Mouse (Mus musculus): ENCODE results near the gene Spon1. TPM values are rescaled to one million over a fixed set of nuclear protein-coding genes. Genes with fewer than 3 reads are reported as not detected.
A peak's percentile ranks its signal among the peaks of the same experiment; 100 is the strongest.

Spon1 gene
- total RNA-seq, 2 experiments from 2014 or later: 68.1 to 68.6 TPM

DNA sequence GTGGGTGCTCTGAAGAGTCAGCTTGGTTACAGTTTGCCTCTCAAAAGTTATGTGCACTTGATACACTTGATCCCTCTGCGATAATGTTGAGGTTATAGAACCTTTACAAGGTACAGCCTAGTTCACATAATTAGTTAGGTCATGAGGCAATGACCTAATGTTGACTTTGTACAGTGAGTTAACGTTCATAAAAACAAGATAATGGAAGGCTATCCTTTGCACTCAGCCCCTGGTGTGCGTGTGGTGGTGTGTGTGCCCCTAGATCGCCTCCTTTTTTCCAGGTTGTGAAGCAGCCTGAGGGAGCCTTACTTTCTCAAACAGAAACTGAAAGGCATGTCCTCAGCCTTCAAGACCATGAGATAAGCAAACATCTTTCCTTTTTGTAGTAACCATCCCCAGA, 31.3 kb downstream of the Spon1 start:
- Histone ChIP-seq H3K27ac (no peak overlapping the region), H3K4me3 (no peak overlapping the region)
- TF ChIP-seq CTCF (conservative IDR thresholded peaks at IDR 0.05): no peak
- no peak for DNase-seq (ENCODE audit: low spot score in 2 of 2)

DNA sequence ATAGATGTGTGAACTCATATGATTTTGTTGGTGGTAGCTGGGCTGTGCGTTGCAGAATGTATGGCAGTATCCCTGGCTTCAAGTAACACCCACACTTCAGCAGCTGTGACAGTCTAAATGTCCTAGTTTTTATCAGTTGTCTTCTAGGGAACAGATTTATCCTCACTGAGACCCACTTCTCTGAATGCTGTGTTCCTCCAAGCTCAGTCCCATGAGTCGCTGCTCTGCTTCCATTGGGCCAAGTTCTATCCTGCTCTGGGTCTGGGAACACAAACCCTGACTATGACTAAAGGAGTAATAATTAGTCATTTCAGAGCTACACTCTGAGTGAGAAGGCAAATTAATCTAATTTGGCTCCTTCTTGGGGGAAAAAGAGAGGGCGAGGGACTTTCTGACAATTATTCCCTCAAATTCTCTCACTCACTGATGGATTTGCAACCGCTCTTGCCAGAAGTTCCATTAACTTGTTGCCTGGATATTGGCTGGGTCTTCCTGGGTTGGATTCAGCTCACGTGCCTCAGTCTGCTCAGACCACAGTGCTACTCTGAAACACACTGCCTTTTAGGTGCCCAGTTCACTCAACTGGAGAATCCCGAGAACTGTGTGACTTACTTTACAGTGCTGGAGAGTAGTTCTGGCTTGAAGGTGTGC, 32.9 kb downstream of the Spon1 start:
- peak in 1 of 2 experiments; percentile 58 for DNase-seq (ENCODE audit: low spot score in 2 of 2)
- TF ChIP-seq CTCF (conservative IDR thresholded peaks at IDR 0.05): no peak
- H3K4me3 ChIP-seq: no peak overlapping the region
- H3K27ac ChIP-seq: peak overlapping the region; percentile 8; the same call in 1 of the 2 replicates

DNA sequence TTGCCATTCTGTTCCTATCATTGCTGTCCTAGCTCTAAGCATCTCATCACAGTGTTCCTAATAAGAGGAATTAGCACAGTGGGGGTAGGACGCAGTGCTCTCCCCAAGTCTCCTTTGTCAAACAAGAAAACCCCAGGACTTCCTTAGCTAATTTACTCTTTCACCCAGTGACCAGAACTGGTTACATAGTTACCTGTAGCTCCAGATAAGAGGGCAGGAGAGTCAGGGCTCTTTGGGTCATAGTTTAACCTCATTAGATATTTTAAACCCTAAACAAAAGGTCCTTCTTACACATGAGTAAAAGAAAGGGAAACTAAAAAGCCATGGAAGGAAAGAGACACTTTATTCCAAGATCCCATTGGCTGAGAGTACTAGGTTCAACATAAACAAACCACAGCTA, 44.0 kb downstream of the Spon1 start:
- no peak for DNase-seq (ENCODE audit: low spot score in 2 of 2)
- TF ChIP-seq CTCF (conservative IDR thresholded peaks at IDR 0.05): no peak
- Histone ChIP-seq H3K4me3 (no peak overlapping the region), H3K27ac (no peak overlapping the region)

DNA sequence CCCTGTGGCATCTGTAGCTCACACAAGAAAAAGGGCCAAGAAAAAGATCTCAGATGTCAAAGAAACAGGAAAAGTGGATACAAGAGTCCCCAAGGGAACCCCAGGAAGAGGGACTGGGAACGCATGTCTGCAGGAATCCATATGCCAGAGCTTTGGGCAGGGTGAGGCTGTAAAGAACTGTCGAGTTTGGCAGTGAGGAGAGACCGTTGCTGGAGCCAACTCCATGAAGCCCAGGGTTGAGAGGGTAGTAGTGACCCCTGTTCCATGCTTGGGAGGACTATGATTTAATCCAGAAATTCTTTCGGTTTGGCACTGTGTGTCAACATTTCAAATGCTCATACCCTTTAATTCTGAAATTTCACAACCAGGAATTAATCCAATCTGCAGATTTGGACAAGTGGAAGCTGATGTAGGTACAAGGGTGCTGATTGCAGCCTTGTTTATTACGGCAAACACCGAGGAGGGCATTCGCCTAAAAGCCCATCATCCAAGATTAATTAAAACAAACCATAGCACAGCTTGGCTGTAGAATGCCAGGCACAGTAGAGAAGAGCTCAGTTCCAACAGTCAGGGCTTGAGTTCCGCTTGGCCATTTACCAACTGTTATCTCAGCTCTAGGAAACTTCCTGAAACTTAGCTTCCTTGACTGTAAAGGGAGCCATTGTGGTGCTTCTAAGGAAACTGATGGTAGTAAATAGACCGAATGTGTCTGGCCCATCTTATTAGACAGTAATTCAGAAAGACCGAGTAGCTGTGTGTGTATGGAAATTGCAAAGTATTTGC, 45.8 kb downstream of the Spon1 start:
- Histone ChIP-seq H3K4me3 (no peak overlapping the region), H3K27ac (no peak overlapping the region)
- no peak for DNase-seq (ENCODE audit: low spot score in 2 of 2)
- no peak for TF ChIP-seq CTCF (conservative IDR thresholded peaks at IDR 0.05)

DNA sequence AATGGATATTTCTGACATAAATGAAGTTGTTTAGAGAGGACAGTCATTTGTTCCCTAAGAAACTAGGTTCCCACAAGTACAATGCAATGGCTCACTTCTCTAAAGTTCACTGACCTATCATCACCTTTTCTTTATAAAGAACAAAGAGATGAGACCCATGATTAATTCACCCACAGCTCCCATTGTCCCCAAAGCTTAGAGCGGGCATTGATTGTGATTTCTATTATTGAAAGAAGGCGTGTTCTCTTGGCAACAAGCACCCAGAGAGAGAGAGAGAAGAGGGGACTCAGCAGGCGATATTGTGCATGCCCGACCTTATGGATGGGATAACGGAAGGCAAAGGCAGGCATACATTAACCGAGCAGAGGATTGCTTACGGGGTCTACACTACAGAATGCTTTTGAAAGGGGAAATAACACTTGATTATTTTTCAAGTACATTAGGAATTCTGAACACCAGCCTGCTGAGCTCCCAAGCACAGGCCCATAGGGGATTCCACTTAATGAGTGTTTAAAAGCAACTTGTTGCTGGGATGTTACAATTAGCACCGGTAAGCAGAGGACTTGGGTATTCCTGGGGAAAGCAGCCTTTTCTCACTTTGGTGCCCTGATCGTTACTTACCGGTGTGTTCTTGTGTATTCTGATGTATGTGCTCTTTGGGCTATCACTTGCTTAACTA, 48.4 kb downstream of the Spon1 start:
- no peak overlapping the region for H3K4me3 ChIP-seq
- TF ChIP-seq CTCF (conservative IDR thresholded peaks at IDR 0.05): no peak

GRCm38 (mm10) chr7:113815726-113816125, 49.9 kb downstream of the Spon1 start:
- TF ChIP-seq CTCF (conservative IDR thresholded peaks at IDR 0.05): no peak
- no peak overlapping the region for H3K4me3 ChIP-seq
- H3K27ac ChIP-seq: no peak overlapping the region
- DNase-seq (ENCODE audit: low spot score in 2 of 2): no peak

More for the DNA sequence above, 48.4 kb downstream of the Spon1 start:
- H3K27ac ChIP-seq: no peak overlapping the region
- DNase-seq (ENCODE audit: low spot score in 2 of 2): no peak

- H3K27ac ChIP-seq: no peak overlapping the region
- no peak for TF ChIP-seq CTCF (conservative IDR thresholded peaks at IDR 0.05)
- no peak for DNase-seq (ENCODE audit: low spot score in 2 of 2)
These were observed 51.1 kb downstream of the Spon1 start for GRCm38 (mm10) chr7:113816827-113817334.

DNA sequence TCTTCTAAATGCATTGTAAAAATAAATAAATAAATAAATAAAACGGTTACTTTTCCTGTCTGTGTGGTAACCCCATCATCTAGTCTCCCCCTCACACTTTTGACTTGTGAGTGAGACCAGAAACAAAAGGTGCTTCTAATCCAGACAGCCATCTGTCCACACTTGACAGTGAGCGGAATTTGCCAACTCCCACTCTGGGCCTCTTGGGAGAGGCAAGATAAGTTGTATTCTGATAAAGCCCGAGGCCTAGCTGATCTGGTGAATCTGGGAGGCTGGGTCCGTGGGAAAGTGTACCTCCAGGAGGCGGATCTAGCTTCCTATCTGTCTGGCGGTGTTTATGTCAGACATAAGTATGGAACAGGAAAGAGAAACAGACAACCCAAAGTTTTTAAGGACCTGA, 52.3 kb downstream of the Spon1 start:
- no peak overlapping the region for H3K27ac ChIP-seq
- H3K4me3 ChIP-seq: no peak overlapping the region
- TF ChIP-seq CTCF (conservative IDR thresholded peaks at IDR 0.05): no peak
- no peak for DNase-seq (ENCODE audit: low spot score in 2 of 2)

More at GRCm38 (mm10) chr7:113816827-113817334, 51.1 kb downstream of the Spon1 start:
- H3K4me3 ChIP-seq: no peak overlapping the region

GRCm38 (mm10) chr7:113820213-113820612, 54.4 kb downstream of the Spon1 start:
- Histone ChIP-seq H3K27ac (no peak overlapping the region), H3K4me3 (no peak overlapping the region)
- DNase-seq (ENCODE audit: low spot score in 2 of 2): no peak
- TF ChIP-seq CTCF (conservative IDR thresholded peaks at IDR 0.05): no peak

DNA sequence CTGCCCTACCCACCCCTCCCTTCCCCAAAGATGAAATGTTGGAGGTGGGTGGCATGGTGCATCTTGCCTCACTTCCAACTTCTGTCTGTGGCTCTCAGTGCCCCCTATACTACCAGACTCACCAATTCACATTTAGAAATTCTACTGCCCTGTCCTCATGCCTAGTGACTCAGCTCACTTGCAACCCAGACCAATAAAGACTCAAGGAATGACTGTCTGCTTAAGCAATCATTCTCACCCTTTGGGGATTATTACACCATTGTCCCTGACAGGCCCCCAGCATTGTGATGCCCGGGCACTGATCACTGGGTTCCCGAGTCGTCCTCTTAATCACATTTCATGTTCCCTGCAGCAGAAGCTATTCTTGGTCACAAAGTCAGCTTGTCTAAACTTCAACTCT, 57.2 kb downstream of the Spon1 start:
- Histone ChIP-seq H3K27ac (no peak overlapping the region), H3K4me3 (no peak overlapping the region)
- DNase-seq (ENCODE audit: low spot score in 2 of 2): no peak
- TF ChIP-seq CTCF (conservative IDR thresholded peaks at IDR 0.05): no peak

DNA sequence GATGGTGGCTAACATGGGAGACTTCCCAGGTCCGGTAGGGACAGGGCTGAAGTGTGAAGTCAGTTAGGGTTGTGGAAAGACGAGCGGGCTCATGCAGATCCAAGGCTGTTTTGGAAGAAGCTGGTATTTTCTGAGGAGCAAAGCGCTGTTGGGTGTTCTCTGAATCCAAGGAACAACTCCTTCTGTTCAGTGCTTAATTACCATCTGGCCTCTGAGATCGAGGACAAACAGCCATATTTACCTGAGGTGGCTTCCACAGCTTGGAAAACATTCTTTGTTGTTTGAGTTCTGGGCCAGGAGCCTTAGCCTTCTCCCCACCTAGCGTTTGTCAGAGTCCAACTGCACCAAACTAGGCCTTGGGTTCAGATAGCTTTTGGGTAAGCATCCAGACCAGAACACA, 58.9 kb downstream of the Spon1 start:
- H3K4me3 ChIP-seq: no peak overlapping the region
- TF ChIP-seq CTCF (conservative IDR thresholded peaks at IDR 0.05): no peak
- H3K27ac ChIP-seq: no peak overlapping the region
- DNase-seq (ENCODE audit: low spot score in 2 of 2): peak in 1 of 2 experiments; percentile 29

GRCm38 (mm10) chr7:113825498-113826205, 59.9 kb downstream of the Spon1 start:
- TF ChIP-seq CTCF (conservative IDR thresholded peaks at IDR 0.05): no peak
- no peak overlapping the region for H3K4me3 ChIP-seq
- H3K27ac ChIP-seq: no peak overlapping the region
- DNase-seq (ENCODE audit: low spot score in 2 of 2): no peak
